Mouse (Mus musculus): ENCODE results near the gene Erfe. TPM values are rescaled to one million over a fixed set of nuclear protein-coding genes. Genes with fewer than 3 reads are reported as not detected.

Gene Erfe
- polyA plus RNA-seq, 1 experiment from 2014 or later: 1.2 TPM

- Histone ChIP-seq H3K4me3 (replicated peaks; ENCODE audit: low read depth, low read length) (peak overlapping the region; percentile 89), H3K4me2 (ENCODE audit: low read length) (peak overlapping the region; percentile 89), H3K27me3 (ENCODE audit: insufficient read depth, low read length) (no peaks in the 10 kb centered on the region), H3K9ac (ENCODE audit: low read depth, low read length) (peak overlapping the region; percentile 93), H3K4me1 (replicated peaks; ENCODE audit: insufficient read depth, low read length) (peaks cover 14% of the 10 kb centered on the region; the same call in 1 of the 2 replicates), H3K36me3 (ENCODE audit: insufficient read depth, low read length) (no peaks in the 10 kb centered on the region; the same call in 1 of the 2 replicates), H3K27ac (peak overlapping the region; percentile 90), H3K9me3 (replicated peaks; ENCODE audit: low read length) (no peaks in the 10 kb centered on the region)
- TF ChIP-seq CTCF (IDR thresholded peaks at IDR 0.05; ENCODE audit: low read depth): no peak
- DNase-seq (ENCODE audit: low spot score) (peak; percentile 36), ATAC-seq (replicated peaks; ENCODE audit: low FRiP score, low read depth) (no peak; the same call in 1 of the 2 replicates)
- under 1% methylated on average over 12 of the region's 12 CpGs for WGBS
These were observed 31.7 kb downstream of the Erfe start for GRCm38 (mm10) chr1:91397927-91398259.

GRCm38 (mm10) chr1:91398260-91399062 is 32.2 kb downstream of the Erfe start, which contains the start of gene Ilkap:
Gene Ilkap (minus strand): TSS chr1:91398815.
- TF ChIP-seq CTCF (IDR thresholded peaks at IDR 0.05; ENCODE audit: low read depth): no peak
- Histone ChIP-seq H3K27me3 (ENCODE audit: insufficient read depth, low read length) (no peaks in the 10 kb centered on the region), H3K9ac (ENCODE audit: low read depth, low read length) (peak within 1 kb of the TSS; percentile 93), H3K27ac (peak within 1 kb of the TSS; percentile 90), H3K4me2 (ENCODE audit: low read length) (peak within 1 kb of the TSS; percentile 89), H3K9me3 (replicated peaks; ENCODE audit: low read length) (no peaks in the 10 kb centered on the region), H3K36me3 (ENCODE audit: insufficient read depth, low read length) (no peaks in the 10 kb centered on the region), H3K4me1 (replicated peaks; ENCODE audit: insufficient read depth, low read length) (peaks cover 14% of the 10 kb centered on the region; the same call in 1 of the 2 replicates), H3K4me3 (replicated peaks; ENCODE audit: low read depth, low read length) (peak within 1 kb of the TSS; percentile 89)
- WGBS: under 1% methylated on average over 77 of the region's 91 CpGs
- ATAC-seq (replicated peaks; ENCODE audit: low FRiP score, low read depth): peak; percentile 97
- peak; percentile 90 for DNase-seq (ENCODE audit: low spot score)

- DNase-seq (ENCODE audit: low spot score): no peak
- WGBS: 27% methylated on average over 1 of the region's 1 CpGs
These were observed 38.7 kb downstream of the Erfe start for GRCm38 (mm10) chr1:91404976-91405375.

GRCm38 (mm10) chr1:91405406-91406169 is 39.4 kb downstream of the Erfe start:
- Histone ChIP-seq H3K4me2 (ENCODE audit: low read length) (no peak overlapping the region), H3K36me3 (ENCODE audit: insufficient read depth, low read length) (no peaks in the 10 kb centered on the region), H3K9ac (ENCODE audit: low read depth, low read length) (no peak overlapping the region), H3K9me3 (replicated peaks; ENCODE audit: low read length) (no peaks in the 10 kb centered on the region), H3K4me3 (replicated peaks; ENCODE audit: low read depth, low read length) (no peak overlapping the region), H3K27ac (no peak overlapping the region), H3K27me3 (ENCODE audit: insufficient read depth, low read length) (no peaks in the 10 kb centered on the region), H3K4me1 (replicated peaks; ENCODE audit: insufficient read depth, low read length) (no peaks in the 10 kb centered on the region)
- no peak for TF ChIP-seq CTCF (IDR thresholded peaks at IDR 0.05; ENCODE audit: low read depth)
- DNase-seq (ENCODE audit: low spot score) (no peak), ATAC-seq (replicated peaks; ENCODE audit: low FRiP score, low read depth) (peak; percentile 34; the same call in 1 of the 2 replicates)
- 57% methylated on average over 23 of the region's 23 CpGs for WGBS

More at GRCm38 (mm10) chr1:91404976-91405375, 38.7 kb downstream of the Erfe start:
- Histone ChIP-seq H3K4me1 (replicated peaks; ENCODE audit: insufficient read depth, low read length) (no peaks in the 10 kb centered on the region), H3K9ac (ENCODE audit: low read depth, low read length) (no peak overlapping the region), H3K9me3 (replicated peaks; ENCODE audit: low read length) (no peaks in the 10 kb centered on the region), H3K36me3 (ENCODE audit: insufficient read depth, low read length) (no peaks in the 10 kb centered on the region), H3K27me3 (ENCODE audit: insufficient read depth, low read length) (no peaks in the 10 kb centered on the region), H3K4me2 (ENCODE audit: low read length) (no peak overlapping the region), H3K4me3 (replicated peaks; ENCODE audit: low read depth, low read length) (no peak overlapping the region), H3K27ac (no peak overlapping the region)
- no peak for TF ChIP-seq CTCF (IDR thresholded peaks at IDR 0.05; ENCODE audit: low read depth)
- ATAC-seq (replicated peaks; ENCODE audit: low FRiP score, low read depth): no peak

DNA sequence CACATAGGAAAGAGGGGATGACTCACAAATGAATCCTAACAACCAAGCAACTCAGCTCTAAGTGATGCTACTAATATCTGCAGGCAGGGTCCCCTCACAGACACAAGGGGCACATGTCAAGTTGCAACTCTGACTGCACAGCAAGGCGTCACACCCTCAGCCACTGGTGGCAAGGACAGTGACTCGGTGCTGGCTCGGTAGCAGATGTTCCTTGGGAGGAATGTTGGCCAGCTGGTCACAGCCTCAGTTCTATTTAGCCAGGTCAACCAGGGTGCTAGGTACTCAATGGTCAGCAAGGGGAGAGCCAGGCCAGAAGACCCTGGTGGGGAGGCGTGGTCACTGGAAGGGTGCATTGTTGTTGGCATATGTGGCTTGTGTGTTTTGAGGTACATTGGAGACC is 41.6 kb downstream of the Erfe start:
- 75% methylated on average over 4 of the region's 4 CpGs for WGBS

GRCm38 (mm10) chr1:91411631-91412285 is 45.5 kb downstream of the Erfe start:
- 70% methylated on average over 8 of the region's 8 CpGs for WGBS
- DNase-seq (ENCODE audit: low spot score) (no peak), ATAC-seq (replicated peaks; ENCODE audit: low FRiP score, low read depth) (no peak)
- Histone ChIP-seq H3K4me3 (replicated peaks; ENCODE audit: low read depth, low read length) (peak overlapping the region; percentile 48), H3K36me3 (ENCODE audit: insufficient read depth, low read length) (0 out of 2 replicates have a peak, but pooled peaks cover 3% of the 10 kb centered on the region), H3K27me3 (ENCODE audit: insufficient read depth, low read length) (no peaks in the 10 kb centered on the region), H3K27ac (no peak overlapping the region), H3K4me2 (ENCODE audit: low read length) (peak overlapping the region; percentile 94), H3K9me3 (replicated peaks; ENCODE audit: low read length) (no peaks in the 10 kb centered on the region), H3K9ac (ENCODE audit: low read depth, low read length) (peak overlapping the region; percentile 65; the same call in 1 of the 2 replicates), H3K4me1 (replicated peaks; ENCODE audit: insufficient read depth, low read length) (peaks cover 23% of the 10 kb centered on the region; the same call in 1 of the 2 replicates)
- TF ChIP-seq CTCF (IDR thresholded peaks at IDR 0.05; ENCODE audit: low read depth): no peak

More for the DNA sequence above, 41.6 kb downstream of the Erfe start:
- Histone ChIP-seq H3K9ac (ENCODE audit: low read depth, low read length) (no peak overlapping the region), H3K9me3 (replicated peaks; ENCODE audit: low read length) (no peaks in the 10 kb centered on the region), H3K4me3 (replicated peaks; ENCODE audit: low read depth, low read length) (no peak overlapping the region), H3K36me3 (ENCODE audit: insufficient read depth, low read length) (no peaks in the 10 kb centered on the region), H3K4me1 (replicated peaks; ENCODE audit: insufficient read depth, low read length) (peaks cover 11% of the 10 kb centered on the region; the same call in 1 of the 2 replicates), H3K27ac (no peak overlapping the region), H3K4me2 (ENCODE audit: low read length) (no peak overlapping the region), H3K27me3 (ENCODE audit: insufficient read depth, low read length) (no peaks in the 10 kb centered on the region)
- ATAC-seq (replicated peaks; ENCODE audit: low FRiP score, low read depth): no peak
- no peak for DNase-seq (ENCODE audit: low spot score)
- TF ChIP-seq CTCF (IDR thresholded peaks at IDR 0.05; ENCODE audit: low read depth): no peak

All from kidney, postnatal 0 days (tissue).